In the genomic region with DNA sequence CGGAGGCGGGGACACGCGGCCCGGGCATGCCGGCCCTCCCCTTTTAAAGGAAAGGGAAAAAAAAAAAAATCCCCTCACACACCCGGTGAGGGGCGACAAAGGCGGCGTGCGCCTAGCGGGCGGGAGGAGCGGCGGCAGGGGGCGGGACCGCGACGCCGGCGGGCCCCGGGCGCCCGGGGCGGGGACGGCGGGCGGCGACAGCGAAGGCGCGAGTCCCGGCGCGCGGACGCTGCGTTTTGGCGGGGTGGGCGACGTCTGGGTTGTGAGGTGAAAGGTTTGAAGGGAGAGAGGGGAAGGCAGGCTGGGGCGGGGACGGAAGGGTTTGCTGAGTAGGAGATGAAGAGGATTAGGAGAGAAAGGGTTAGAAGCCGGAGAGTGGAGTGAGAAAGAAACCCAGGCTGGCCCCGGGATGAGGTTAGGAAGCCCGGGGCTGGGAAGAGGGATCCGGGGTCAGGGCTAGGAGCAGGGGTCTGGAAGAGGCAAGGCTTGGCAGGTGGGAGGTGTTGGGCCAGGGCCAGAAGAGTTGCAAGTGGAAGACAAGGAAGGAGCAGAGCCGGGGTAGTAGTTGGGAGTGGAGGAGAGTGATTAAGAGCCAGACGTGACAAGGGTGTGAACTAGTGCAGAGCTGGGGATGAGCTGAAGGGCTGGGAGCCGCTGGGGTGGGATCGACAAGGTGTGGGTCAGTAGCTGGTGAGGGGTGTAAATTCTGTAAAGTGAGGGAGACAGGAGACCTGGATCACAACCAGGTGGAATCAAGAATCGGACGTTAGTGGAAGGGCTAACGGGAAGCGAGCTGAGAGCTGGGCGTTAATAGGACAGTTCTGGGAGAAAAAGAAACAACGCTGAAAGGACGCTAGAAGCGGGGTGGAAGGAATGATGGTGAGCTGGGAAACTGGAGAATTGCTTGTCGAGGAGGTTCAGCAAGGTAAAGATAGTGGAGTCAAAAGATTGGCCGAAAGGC, we compare ENCODE assay signal across 8 mouse cellular contexts. TPM values are rescaled to one million over a fixed set of nuclear protein-coding genes. Genes with fewer than 3 reads are reported as not detected.
DNase-seq lines count a peak whose midpoint lies in the region; ATAC-seq and TF ChIP-seq lines count a peak whose summit lies in the region.

No protein-coding gene starts in this region.

- peaks cover 1% of the 10 kb centered on the region for H3K79me3 ChIP-seq in C2C12 (ENCODE audit: low read depth)

- peaks cover 13% of the 10 kb centered on the region for H3K36me3 ChIP-seq in C2C12 (ENCODE audit: control insufficient read depth, insufficient read depth)
- H3K36me3 ChIP-seq in ES-Bruce4 (ENCODE audit: control insufficient read depth, insufficient read depth, low read length, poor library complexity, severe bottlenecking) = 0 out of 2 replicates have a peak, but pooled peaks cover 2% of the 10 kb centered on the region
- peaks cover 15% of the 10 kb centered on the region for H3K36me3 ChIP-seq in embryonic facial prominence, embryonic 12.5 days
- H3K36me3 ChIP-seq in heart, embryonic 13.5 days = peaks cover 21% of the 10 kb centered on the region

- no peaks in the 10 kb centered on the region for H3K27me3 ChIP-seq in C2C12 (ENCODE audit: control insufficient read depth, insufficient read depth, insufficient read length)
- no peaks in the 10 kb centered on the region for H3K27me3 ChIP-seq in ES-Bruce4 (ENCODE audit: control insufficient read depth, insufficient read depth, low read length, poor library complexity, severe bottlenecking)
- H3K27me3 ChIP-seq in embryonic facial prominence, embryonic 12.5 days = no peaks in the 10 kb centered on the region
- H3K27me3 ChIP-seq in heart, embryonic 13.5 days (replicated peaks) = no peaks in the 10 kb centered on the region

- under 1% methylated on average over 59 of the region's 61 CpGs for WGBS in embryonic facial prominence, embryonic 12.5 days
- WGBS in heart, embryonic 13.5 days = under 1% methylated on average over 56 of the region's 61 CpGs

- peaks cover 8% of the 10 kb centered on the region for H3K79me2 ChIP-seq in C2C12 (ENCODE audit: control insufficient read depth, insufficient read depth)

- no peak for TF ChIP-seq CTCF in C2C12 (IDR thresholded peaks at IDR 0.05; ENCODE audit: control insufficient read depth, insufficient read depth, insufficient read length)
- TF ChIP-seq CTCF in ES-Bruce4 (IDR thresholded peaks at IDR 0.05; ENCODE audit: low read depth, low read length) = no peak

- H3K27ac ChIP-seq in ES-Bruce4 (ENCODE audit: insufficient read depth, low read length) = peak overlapping the region; percentile 34
- peak overlapping the region; percentile 97 for H3K27ac ChIP-seq in embryonic facial prominence, embryonic 12.5 days
- H3K27ac ChIP-seq in heart, embryonic 13.5 days (replicated peaks) = peak overlapping the region; percentile 94

- H3ac ChIP-seq in C2C12 (ENCODE audit: control insufficient read depth, insufficient read length, low read depth) = peak overlapping the region; percentile 56

- H3K9ac ChIP-seq in ES-Bruce4 (ENCODE audit: low read depth, poor library complexity, severe bottlenecking) = peak overlapping the region; percentile 56
- H3K9ac ChIP-seq in embryonic facial prominence, embryonic 12.5 days = peak overlapping the region; percentile 70
- peak overlapping the region; percentile 92 for H3K9ac ChIP-seq in heart, embryonic 13.5 days

- H3K4me3 ChIP-seq in C2C12 (ENCODE audit: insufficient read depth, poor library complexity, severe bottlenecking) = peak overlapping the region; percentile 50
- peak overlapping the region; percentile 81 for H3K4me3 ChIP-seq in ES-Bruce4 (ENCODE audit: low read depth, low read length)
- H3K4me3 ChIP-seq in embryonic facial prominence, embryonic 12.5 days = peak overlapping the region; percentile 67
- H3K4me3 ChIP-seq in heart, embryonic 13.5 days = peak overlapping the region; percentile 77

- no peaks in the 10 kb centered on the region for H3K4me1 ChIP-seq in ES-Bruce4 (ENCODE audit: control insufficient read depth, insufficient read depth, low read length)
- H3K4me1 ChIP-seq in embryonic facial prominence, embryonic 12.5 days = peaks cover 31% of the 10 kb centered on the region
- peaks cover 34% of the 10 kb centered on the region for H3K4me1 ChIP-seq in heart, embryonic 13.5 days

- DNase-seq in layer of hippocampus, adult 18-20 months (ENCODE audit: low spot score in 2 of 2) = peak; percentile 16 to 25
- DNase-seq in lung, postnatal 14 days = peak; percentile 26
- peak; percentile 51 for DNase-seq in right cerebral cortex, postnatal 14 days
- no peak for DNase-seq in adrenal gland, postnatal 14 days

- no peaks in the 10 kb centered on the region for H3K9me3 ChIP-seq in ES-Bruce4 (replicated peaks; ENCODE audit: control insufficient read depth, insufficient read depth, low read length, poor library complexity, severe bottlenecking)
- H3K9me3 ChIP-seq in embryonic facial prominence, embryonic 12.5 days = no peaks in the 10 kb centered on the region
- H3K9me3 ChIP-seq in heart, embryonic 13.5 days = no peaks in the 10 kb centered on the region

- H3K4me2 ChIP-seq in embryonic facial prominence, embryonic 12.5 days (replicated peaks) = peak overlapping the region; percentile 94
- peak overlapping the region; percentile 96 for H3K4me2 ChIP-seq in heart, embryonic 13.5 days

- TF ChIP-seq POLR2A in ES-Bruce4 (IDR thresholded peaks at IDR 0.05; ENCODE audit: insufficient read depth, low read length) = no peak

- peak; percentile 36; the same call in 1 of the 2 replicates for ATAC-seq in embryonic facial prominence, embryonic 12.5 days (ENCODE audit: insufficient number of reproducible peaks, insufficient read depth, low FRiP score, low TSS enrichment)
- ATAC-seq in heart, embryonic 13.5 days (ENCODE audit: extremely low read depth, insufficient number of reproducible peaks, low FRiP score, low TSS enrichment) = no peak; the same call in 1 of the 2 replicates

- TF ChIP-seq EP300 in ES-Bruce4 (IDR thresholded peaks at IDR 0.05; ENCODE audit: insufficient read depth, low read depth, low read length) = no peak

TF ChIP-seq in C2C12, 6 proteins besides CTCF, POLR2A, EP300 and RAD21:
- no peak for TF ChIP-seq MYOG (IDR thresholded peaks at IDR 0.05; ENCODE audit: control insufficient read depth, extremely low read depth, insufficient read length)
- no peak for TF ChIP-seq FOSL1 (IDR thresholded peaks at IDR 0.05; ENCODE audit: insufficient read depth, low read length, poor library complexity, severe bottlenecking)
- TF ChIP-seq USF1 (IDR thresholded peaks at IDR 0.05; ENCODE audit: low read depth) = no peak
- no peak for TF ChIP-seq MAX (IDR thresholded peaks at IDR 0.05)
- no peak for TF ChIP-seq CEBPB (IDR thresholded peaks at IDR 0.05; ENCODE audit: low read depth)
- no peak for TF ChIP-seq MYOD1 (IDR thresholded peaks at IDR 0.05; ENCODE audit: control insufficient read depth, insufficient read length, low read depth)

RNA-seq across cellular contexts. Expression of a gene that starts 0.5 kb away (rescaled TPM):
- 3.2 TPM for polyA plus RNA-seq in C2C12 (2012; fragmentation: generic; extraction: Trizol)
- 15.8 and 16.8 TPM in 2 replicates for polyA plus RNA-seq in ES-Bruce4 (2011; ENCODE audit: insufficient read depth, insufficient read length, low read depth, missing spikeins)
- 9.5 and 11.0 TPM in 2 replicates for polyA plus RNA-seq in embryonic facial prominence, embryonic 12.5 days (2016; fragmentation: Nextera tagmentation; extraction: Ambion mirVana)
- polyA plus RNA-seq in heart, embryonic 13.5 days (2015; fragmentation: Nextera tagmentation; extraction: Ambion mirVana) = 2.6 and 3.3 TPM in 2 replicates
- total RNA-seq in layer of hippocampus, adult 18-20 months (2021) = 10 to 100 TPM in 1 of 2 experiments, 1 to 10 TPM in 1; 9.7 to 10.8 TPM
- 6.8 and 7.8 TPM in 2 replicates for total RNA-seq in adrenal gland, postnatal 14 days (2021)

RNA-seq across cellular contexts. Expression of a gene that starts 18.6 kb away (rescaled TPM):
- 1.3 TPM for polyA plus RNA-seq in C2C12 (2012; fragmentation: generic; extraction: Trizol)
- polyA plus RNA-seq in ES-Bruce4 (2011; ENCODE audit: insufficient read depth, insufficient read length, low read depth, missing spikeins) = 4.5 and 11.9 TPM in 2 replicates
- 1.6 and 2.2 TPM in 2 replicates for polyA plus RNA-seq in embryonic facial prominence, embryonic 12.5 days (2016; fragmentation: Nextera tagmentation; extraction: Ambion mirVana)
- 1.2 and 2.1 TPM in 2 replicates for polyA plus RNA-seq in heart, embryonic 13.5 days (2015; fragmentation: Nextera tagmentation; extraction: Ambion mirVana)
- total RNA-seq in layer of hippocampus, adult 18-20 months (2021) = 1 to 10 TPM; 4.2 to 5.8 TPM
- 3.0 and 3.3 TPM in 2 replicates for total RNA-seq in adrenal gland, postnatal 14 days (2021)

RNA-seq across cellular contexts. Expression of a gene that starts 18.6 kb away (rescaled TPM):
- polyA plus RNA-seq in C2C12 (2012; fragmentation: generic; extraction: Trizol) (25.8 TPM), ES-Bruce4 (2011; ENCODE audit: insufficient read depth, insufficient read length, low read depth, missing spikeins) (26.4 and 36.9 TPM in 2 replicates)
- polyA plus RNA-seq in embryonic facial prominence, embryonic 12.5 days (2016; fragmentation: Nextera tagmentation; extraction: Ambion mirVana) = 46.9 and 47.2 TPM in 2 replicates
- 25.1 and 27.5 TPM in 2 replicates for polyA plus RNA-seq in heart, embryonic 13.5 days (2015; fragmentation: Nextera tagmentation; extraction: Ambion mirVana)
- total RNA-seq in layer of hippocampus, adult 18-20 months (2021) = 10 to 100 TPM; 33.4 to 36.9 TPM
- total RNA-seq in adrenal gland, postnatal 14 days (2021) = 39.3 and 39.8 TPM in 2 replicates

RNA-seq across cellular contexts. Expression of a gene that starts 18.7 kb away (rescaled TPM):
- polyA plus RNA-seq in C2C12 (2012; fragmentation: generic; extraction: Trizol) = 42.6 TPM
- 24.9 and 25.7 TPM in 2 replicates for polyA plus RNA-seq in ES-Bruce4 (2011; ENCODE audit: insufficient read depth, insufficient read length, low read depth, missing spikeins)
- polyA plus RNA-seq in embryonic facial prominence, embryonic 12.5 days (2016; fragmentation: Nextera tagmentation; extraction: Ambion mirVana) = 29.6 and 30.7 TPM in 2 replicates
- polyA plus RNA-seq in heart, embryonic 13.5 days (2015; fragmentation: Nextera tagmentation; extraction: Ambion mirVana) = 24.1 and 24.8 TPM in 2 replicates
- total RNA-seq in layer of hippocampus, adult 18-20 months (2021) = 10 to 100 TPM; 19.4 to 19.5 TPM
- 19.7 and 21.6 TPM in 2 replicates for total RNA-seq in adrenal gland, postnatal 14 days (2021)

RNA-seq across cellular contexts. Expression of a gene that starts 58.2 kb away (rescaled TPM):
- polyA plus RNA-seq in C2C12 (2012; fragmentation: generic; extraction: Trizol) = 223 TPM
- polyA plus RNA-seq in ES-Bruce4 (2011; ENCODE audit: insufficient read depth, insufficient read length, low read depth, missing spikeins) = 221 and 231 TPM in 2 replicates
- polyA plus RNA-seq in embryonic facial prominence, embryonic 12.5 days (2016; fragmentation: Nextera tagmentation; extraction: Ambion mirVana) = 397 and 414 TPM in 2 replicates
- 308 and 313 TPM in 2 replicates for polyA plus RNA-seq in heart, embryonic 13.5 days (2015; fragmentation: Nextera tagmentation; extraction: Ambion mirVana)
- total RNA-seq in layer of hippocampus, adult 18-20 months (2021) = 100 to 1,000 TPM; 220 to 222 TPM
- total RNA-seq in adrenal gland, postnatal 14 days (2021) = 196 and 198 TPM in 2 replicates

Comparison
In these comparisons a context has a peak if more than half of its experiments do, and no peak if none do; other contexts are left out.
1. H3K27ac ChIP-seq: peak in every context shown above with its lines; median percentile 97 in embryonic facial prominence, embryonic 12.5 days; 94 in heart, embryonic 13.5 days; 34 in ES-Bruce4.